Mouse (Mus musculus) heart, embryonic 12.5 days (tissue): ENCODE results near the gene Alox15. TPM values are rescaled to one million over a fixed set of nuclear protein-coding genes. Genes with fewer than 3 reads are reported as not detected.
"Not testable (repeated sequence)": the region's sequence is repeated elsewhere in the genome, so short reads cannot be mapped to it uniquely, and the experiment has no call there.

Experiments
- ATAC-seq: fragments of 200-750 bp; cut with Nextera tagmentation; 2 replicates; pipeline ENCODE4 v1.8.0; 2017; ENCODE audit warnings: moderate TSS enrichment, moderate library complexity; ENCODE audit not compliant: insufficient number of reproducible peaks, low FRiP score
- H3K27ac ChIP-seq: fragments of 300-500 bp; sonication (generic); 2 replicates; pipeline ENCODE4 v1.5.1; 2016; ENCODE audit warnings: mild to moderate bottlenecking, moderate library complexity; ENCODE audit not compliant: poor library complexity, severe bottlenecking
- H3K27me3 ChIP-seq: fragments of 300-500 bp; sonication (generic); replicated peaks from 2 replicates; pipeline ENCODE4 v1.6.1; 2016; ENCODE audit warnings: mild to moderate bottlenecking, moderate library complexity
- H3K36me3 ChIP-seq: fragments of 300-500 bp; sonication (generic); 2 replicates; pipeline ENCODE4 v1.6.1; 2016; ENCODE audit warnings: mild to moderate bottlenecking, moderate library complexity
- H3K4me1 ChIP-seq: fragments of 300-500 bp; sonication (generic); replicated peaks from 2 replicates; pipeline ENCODE4 v1.6.1; 2016; ENCODE audit warnings: mild to moderate bottlenecking
- H3K4me2 ChIP-seq: fragments of 300-500 bp; sonication (generic); 2 replicates; pipeline ENCODE4 v1.6.1; 2016; ENCODE audit warnings: mild to moderate bottlenecking, moderate library complexity
- H3K4me3 ChIP-seq: fragments of 300-500 bp; sonication (generic); 2 replicates; pipeline ENCODE4 v1.5.1; 2016; ENCODE audit warnings: mild to moderate bottlenecking
- H3K9ac ChIP-seq: fragments of 300-500 bp; sonication (generic); 2 replicates; pipeline ENCODE4 v1.6.1; 2016; ENCODE audit warnings: mild to moderate bottlenecking, moderate library complexity
- H3K9me3 ChIP-seq: fragments of 300-500 bp; sonication (generic); replicated peaks from 2 replicates; pipeline ENCODE4 v1.6.1; 2016; ENCODE audit warnings: mild to moderate bottlenecking, moderate library complexity
- WGBS: fragments of 180-500 bp; shearing (Covaris S2); methylation state at CpG from one replicate; pipeline ENCODE4 v1.1.7; 2016; 5-methylcytosine and 5-hydroxymethylcytosine counted together
- polyA plus RNA-seq: library from polyadenylated mRNA; unstranded; fragments of >200 nt; fragmentation: Nextera tagmentation; extraction: Ambion mirVana; gene quantifications from 2 replicates; pipeline ENCODE4 v1.2.1, GENCODE M21; 2016

Gene Alox15
- polyA plus RNA-seq = 0.06 TPM in 1 of 2 replicates, not detected in the other

DNA sequence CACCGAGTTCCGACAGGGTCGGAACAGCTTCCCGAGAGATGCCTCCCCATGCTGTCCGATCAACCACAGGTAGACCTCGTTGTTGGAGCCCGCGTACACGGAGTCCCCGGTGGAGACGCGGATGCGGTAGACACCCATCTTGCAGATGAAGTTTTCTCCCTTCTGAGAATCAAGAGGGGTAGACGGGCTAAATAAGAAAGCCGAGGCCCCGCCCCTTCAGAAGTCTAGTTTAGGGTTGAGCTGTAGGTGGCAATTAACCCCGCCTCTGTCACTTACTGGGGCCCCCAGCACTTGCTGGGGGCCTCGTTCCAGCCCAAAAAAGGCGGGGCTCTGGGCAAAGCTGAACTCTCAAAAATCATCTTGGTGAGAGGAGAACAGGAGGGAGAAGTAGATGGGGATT is at the start of gene Alox15:
TSS of gene Alox15 (minus strand) at position 164 of the 400 bp plus-strand sequence.
- Histone ChIP-seq H3K9me3 (no peaks in the 10 kb centered on the region; the same call in 1 of the 2 replicates), H3K4me3 (peak within 1 kb of the TSS; percentile 42), H3K9ac (peak within 1 kb of the TSS; percentile 56), H3K36me3 (no peaks in the 10 kb centered on the region), H3K27me3 (peaks cover 76% of the 10 kb centered on the region), H3K4me2 (peak within 1 kb of the TSS; percentile 81), H3K27ac (no peak within 1 kb of the TSS), H3K4me1 (peaks cover 10% of the 10 kb centered on the region)
- 2% methylated on average over 19 of the region's 19 CpGs for WGBS
- ATAC-seq = no peak

DNA sequence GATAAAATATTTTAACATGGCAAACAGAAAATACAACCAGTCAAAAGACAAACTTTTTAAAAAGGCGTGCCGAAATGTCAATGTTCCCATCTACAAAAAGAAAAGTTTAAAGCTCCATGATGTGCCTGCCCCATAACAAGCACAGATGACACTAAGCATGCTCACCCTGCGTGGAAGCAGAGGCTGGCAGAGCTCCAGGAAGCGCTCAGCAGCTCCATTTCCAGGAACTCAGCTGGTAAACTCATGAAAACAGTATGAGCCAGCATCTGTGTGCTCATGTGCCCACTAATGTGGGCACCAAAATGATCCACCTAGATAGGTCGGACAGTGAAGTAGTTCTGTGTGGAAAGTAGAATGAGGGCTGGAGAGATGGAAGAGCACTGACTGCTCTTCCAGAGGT is 37.6 kb upstream of the Alox15 start:
- no peak overlapping the region for H3K9ac ChIP-seq
- H3K36me3 ChIP-seq = peaks cover 51% of the 10 kb centered on the region
- no peak overlapping the region for H3K4me3 ChIP-seq
- H3K9me3 ChIP-seq = no peaks in the 10 kb centered on the region
- WGBS = 81% methylated on average over 5 of the region's 5 CpGs
- no peak overlapping the region for H3K4me2 ChIP-seq
- no peaks in the 10 kb centered on the region for H3K4me1 ChIP-seq
- H3K27me3 ChIP-seq = no peaks in the 10 kb centered on the region
- H3K27ac ChIP-seq = no peak overlapping the region
- no peak for ATAC-seq

DNA sequence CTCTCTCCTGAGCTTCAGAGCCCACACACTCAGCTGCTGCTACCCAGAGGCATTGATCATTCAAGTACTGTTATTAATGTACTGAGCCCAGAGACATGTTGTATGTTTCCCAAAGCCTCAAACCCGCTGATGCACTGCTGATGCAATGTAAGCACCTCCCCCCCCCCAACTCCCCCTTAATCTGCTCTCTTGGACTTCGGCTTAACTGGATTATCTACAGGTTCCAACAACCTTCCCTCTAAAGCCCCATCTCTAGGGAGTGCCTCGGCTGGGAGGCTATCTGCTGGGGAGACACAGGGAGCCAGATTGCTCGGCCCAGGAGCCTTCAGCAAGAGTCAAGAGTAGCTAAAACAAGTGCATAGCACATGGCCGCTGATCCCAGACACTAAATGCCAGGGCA is 35.6 kb upstream of the Alox15 start:
- no peak overlapping the region for H3K9ac ChIP-seq
- H3K36me3 ChIP-seq = peaks cover 34% of the 10 kb centered on the region
- H3K4me1 ChIP-seq = no peaks in the 10 kb centered on the region
- H3K4me3 ChIP-seq = no peak overlapping the region
- WGBS = 73% methylated on average over 5 of the region's 5 CpGs
- no peaks in the 10 kb centered on the region for H3K9me3 ChIP-seq
- H3K27ac ChIP-seq = no peak overlapping the region
- no peak for ATAC-seq
- H3K4me2 ChIP-seq = no peak overlapping the region
- H3K27me3 ChIP-seq = no peaks in the 10 kb centered on the region

DNA sequence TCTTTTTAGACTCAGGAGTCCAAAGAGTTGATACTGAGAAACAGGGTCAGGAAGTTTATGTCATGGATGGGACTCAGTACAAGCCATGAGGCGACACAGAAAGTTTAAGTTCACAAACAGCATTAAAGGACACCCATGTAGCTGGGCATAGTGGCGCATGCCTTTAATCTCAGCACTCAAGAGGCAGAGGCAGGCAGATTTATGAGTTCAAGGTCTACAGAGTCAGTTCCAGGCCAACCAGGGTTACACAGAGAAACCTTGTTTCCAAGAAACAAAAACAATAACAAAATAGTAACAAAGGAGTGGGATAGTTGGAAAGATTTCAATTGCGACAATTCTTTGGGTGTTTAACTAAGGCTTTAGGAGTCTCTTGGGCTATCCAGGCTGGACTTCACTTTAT is 32.3 kb upstream of the Alox15 start:
- no peak for ATAC-seq
- no peaks in the 10 kb centered on the region for H3K27me3 ChIP-seq
- no peak overlapping the region for H3K9ac ChIP-seq
- H3K4me3 ChIP-seq = no peak overlapping the region
- no peak overlapping the region for H3K27ac ChIP-seq
- peaks cover 21% of the 10 kb centered on the region for H3K36me3 ChIP-seq
- H3K9me3 ChIP-seq = no peaks in the 10 kb centered on the region
- peaks cover 13% of the 10 kb centered on the region; the same call in 1 of the 2 replicates for H3K4me1 ChIP-seq
- no peak overlapping the region for H3K4me2 ChIP-seq
- 92% methylated on average over 3 of the region's 3 CpGs for WGBS

DNA sequence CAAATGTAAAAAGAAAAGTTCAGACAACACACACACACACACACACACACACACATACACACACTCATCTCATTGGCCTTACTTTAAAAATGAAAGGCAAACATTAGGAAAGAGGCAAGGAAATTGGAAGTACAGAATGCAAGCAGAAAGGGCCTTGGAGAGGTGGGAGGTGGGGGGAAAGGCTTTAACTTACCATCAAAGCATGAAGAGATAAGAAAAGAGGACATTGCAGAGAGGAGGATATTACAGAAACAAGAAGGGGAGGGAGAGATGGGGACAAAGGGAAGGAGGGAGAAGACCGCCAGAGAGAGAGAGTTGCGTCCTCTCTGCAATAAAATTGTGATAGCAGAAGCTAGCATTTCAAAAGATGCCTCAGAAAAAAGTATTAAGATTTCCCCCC is 29.5 kb upstream of the Alox15 start:
- Histone ChIP-seq H3K4me1 (peaks cover 13% of the 10 kb centered on the region; the same call in 1 of the 2 replicates), H3K27ac (no peak overlapping the region), H3K9me3 (no peaks in the 10 kb centered on the region), H3K4me3 (no peak overlapping the region), H3K27me3 (peaks cover 1% of the 10 kb centered on the region; the same call in 1 of the 2 replicates), H3K9ac (no peak overlapping the region), H3K36me3 (peaks cover 5% of the 10 kb centered on the region), H3K4me2 (no peak overlapping the region)
- 79% methylated on average over 2 of the region's 2 CpGs for WGBS
- no peak for ATAC-seq

DNA sequence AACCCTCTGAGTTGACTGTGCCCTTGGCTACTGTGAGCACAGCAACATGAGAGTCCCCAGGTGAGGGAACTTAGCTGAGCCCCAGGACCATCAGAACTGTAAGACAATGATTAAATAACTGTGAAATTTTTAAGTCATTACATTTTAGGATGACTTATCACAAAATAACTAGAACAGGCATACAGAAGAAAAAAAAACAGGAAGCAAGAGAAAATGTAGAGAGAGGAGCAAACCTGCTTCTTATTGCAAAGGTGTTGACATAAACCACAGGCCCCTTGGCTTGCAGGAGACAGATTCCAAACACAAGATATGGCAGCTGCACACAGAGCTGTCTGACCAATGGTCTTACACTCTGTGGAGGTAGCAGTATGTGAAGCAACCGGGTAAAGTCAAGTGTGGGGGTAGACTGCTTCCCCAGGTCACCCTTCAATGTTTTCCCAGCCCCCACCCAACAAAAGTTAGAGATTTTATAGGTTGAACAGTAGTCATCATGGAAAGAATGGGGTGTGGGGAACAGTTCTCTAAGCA is 28.7 kb upstream of the Alox15 start:
- Histone ChIP-seq H3K9ac (no peak overlapping the region), H3K4me1 (peaks cover 13% of the 10 kb centered on the region; the same call in 1 of the 2 replicates), H3K4me2 (no peak overlapping the region), H3K27ac (no peak overlapping the region), H3K4me3 (no peak overlapping the region), H3K27me3 (peaks cover 8% of the 10 kb centered on the region; the same call in 1 of the 2 replicates), H3K36me3 (peaks cover 4% of the 10 kb centered on the region), H3K9me3 (no peaks in the 10 kb centered on the region)
- ATAC-seq = no peak
- WGBS = 38% methylated on average over 1 of the region's 1 CpGs

DNA sequence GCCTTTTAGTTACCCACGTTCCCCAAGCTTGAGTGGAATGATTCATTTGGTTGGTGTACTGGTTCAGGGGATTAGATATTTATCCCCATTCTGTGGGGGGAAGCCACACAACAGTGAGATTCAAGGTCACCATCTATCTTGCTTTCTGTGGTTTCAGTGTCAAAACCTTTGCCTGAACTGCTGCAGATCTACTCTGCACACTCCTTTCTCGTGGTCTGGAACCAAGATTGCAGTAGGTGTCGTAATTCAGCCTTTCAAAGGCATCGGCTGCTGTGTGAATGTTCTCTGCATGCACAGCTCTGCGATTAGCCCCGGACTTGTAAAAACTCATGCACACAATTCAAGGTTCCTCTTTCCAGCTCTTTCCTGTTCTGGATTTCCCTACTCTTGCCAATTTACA is 24.2 kb upstream of the Alox15 start:
- Histone ChIP-seq H3K27me3 (peaks cover 9% of the 10 kb centered on the region; the same call in 1 of the 2 replicates), H3K9me3 (no peaks in the 10 kb centered on the region), H3K4me3 (no peak overlapping the region), H3K36me3 (no peaks in the 10 kb centered on the region), H3K9ac (no peak overlapping the region), H3K4me2 (no peak overlapping the region), H3K27ac (no peak overlapping the region), H3K4me1 (peaks cover 5% of the 10 kb centered on the region; the same call in 1 of the 2 replicates)
- no peak for ATAC-seq
- 76% methylated on average over 6 of the region's 6 CpGs for WGBS

DNA sequence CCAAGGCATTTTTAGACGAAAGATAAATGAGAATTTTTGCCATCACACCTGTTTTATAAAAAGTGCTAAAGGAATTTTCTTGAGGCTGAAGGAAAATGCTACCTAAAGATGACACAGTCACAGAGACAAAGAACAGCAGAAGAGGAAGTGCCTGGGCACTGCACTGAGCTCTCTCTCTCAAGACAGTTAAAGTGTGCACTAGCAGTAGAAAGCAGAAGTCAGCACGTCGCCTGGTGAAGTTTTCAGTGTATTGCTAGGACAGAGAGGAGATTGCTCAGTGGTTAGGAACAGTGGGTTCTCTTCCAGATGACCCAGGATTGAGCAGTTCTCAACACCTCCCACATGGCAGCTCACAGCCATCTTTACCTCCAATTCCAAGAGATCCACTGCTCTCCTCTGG is 22.5 kb upstream of the Alox15 start:
- no peaks in the 10 kb centered on the region for H3K9me3 ChIP-seq
- ATAC-seq = no peak
- WGBS = 61% methylated on average over 3 of the region's 3 CpGs
- H3K36me3 ChIP-seq = no peaks in the 10 kb centered on the region
- no peak overlapping the region for H3K4me2 ChIP-seq
- peaks cover 9% of the 10 kb centered on the region; the same call in 1 of the 2 replicates for H3K27me3 ChIP-seq
- H3K27ac ChIP-seq = no peak overlapping the region
- no peaks in the 10 kb centered on the region for H3K4me1 ChIP-seq
- no peak overlapping the region for H3K4me3 ChIP-seq
- no peak overlapping the region for H3K9ac ChIP-seq

DNA sequence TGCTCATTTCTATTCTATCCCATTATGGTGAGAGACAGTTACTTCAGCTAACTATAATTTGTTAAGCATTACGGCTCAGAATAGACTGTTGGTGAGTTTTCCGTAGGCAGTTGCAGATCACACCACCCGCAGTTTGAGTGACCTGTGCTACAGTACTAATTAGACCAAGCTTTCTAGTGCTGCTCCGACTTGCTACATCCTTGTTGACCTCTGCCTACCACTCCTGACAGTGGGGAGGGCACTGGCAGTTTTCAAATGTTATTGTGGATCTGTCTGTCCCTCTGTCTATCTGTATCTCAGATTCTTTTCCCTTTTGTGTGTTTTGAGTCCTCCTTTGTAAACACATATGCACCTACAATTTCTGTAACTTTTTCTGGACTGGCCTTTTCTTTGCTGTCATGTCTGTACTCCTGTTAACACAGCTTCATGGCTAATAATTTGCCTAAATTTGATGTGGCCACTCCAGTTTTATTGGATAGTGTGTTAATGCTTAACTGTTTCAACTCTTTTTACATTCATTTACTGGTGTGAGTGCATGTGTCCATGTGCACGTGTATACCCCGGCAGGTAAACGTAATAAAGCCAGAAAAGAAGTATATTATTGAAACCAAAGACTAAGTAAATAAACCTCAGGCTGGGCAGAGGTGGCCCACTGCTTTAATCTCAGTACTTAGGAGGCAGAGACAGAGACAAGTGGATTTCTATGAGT is 21.2 kb upstream of the Alox15 start:
- H3K4me3 ChIP-seq = no peak overlapping the region
- WGBS = 78% methylated on average over 7 of the region's 7 CpGs
- ATAC-seq = no peak

DNA sequence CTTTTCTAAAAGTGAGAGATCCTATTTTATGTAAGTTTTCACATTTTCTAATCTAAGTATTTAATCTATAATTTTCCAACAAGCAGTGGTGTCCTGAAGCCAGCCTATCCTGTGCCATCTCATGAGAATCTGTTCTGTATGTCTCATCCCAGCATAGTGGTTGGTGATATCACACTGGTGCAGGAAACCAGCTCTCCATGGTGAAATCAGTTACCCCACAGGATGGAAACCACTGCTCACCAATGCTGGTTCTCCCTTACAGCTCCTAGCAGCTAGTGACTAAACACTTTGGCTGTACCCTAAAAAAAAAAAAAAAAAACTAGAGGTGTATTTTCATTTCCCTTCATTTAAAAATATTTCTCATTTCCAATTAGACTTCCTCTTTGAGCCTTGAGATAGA is 20.6 kb upstream of the Alox15 start:
- ATAC-seq = no peak
- no peak overlapping the region for H3K4me3 ChIP-seq
- no peaks in the 10 kb centered on the region for H3K4me1 ChIP-seq
- H3K27ac ChIP-seq = no peak overlapping the region
- H3K4me2 ChIP-seq = no peak overlapping the region
- no peaks in the 10 kb centered on the region for H3K36me3 ChIP-seq
- H3K9ac ChIP-seq = no peak overlapping the region
- no peaks in the 10 kb centered on the region for H3K9me3 ChIP-seq
- H3K27me3 ChIP-seq = peaks cover 9% of the 10 kb centered on the region; the same call in 1 of the 2 replicates

More for the DNA sequence above, 21.2 kb upstream of the Alox15 start:
- Histone ChIP-seq H3K27ac (no peak overlapping the region), H3K27me3 (peaks cover 9% of the 10 kb centered on the region; the same call in 1 of the 2 replicates), H3K4me2 (no peak overlapping the region), H3K9ac (no peak overlapping the region), H3K9me3 (no peaks in the 10 kb centered on the region), H3K4me1 (no peaks in the 10 kb centered on the region), H3K36me3 (no peaks in the 10 kb centered on the region)

DNA sequence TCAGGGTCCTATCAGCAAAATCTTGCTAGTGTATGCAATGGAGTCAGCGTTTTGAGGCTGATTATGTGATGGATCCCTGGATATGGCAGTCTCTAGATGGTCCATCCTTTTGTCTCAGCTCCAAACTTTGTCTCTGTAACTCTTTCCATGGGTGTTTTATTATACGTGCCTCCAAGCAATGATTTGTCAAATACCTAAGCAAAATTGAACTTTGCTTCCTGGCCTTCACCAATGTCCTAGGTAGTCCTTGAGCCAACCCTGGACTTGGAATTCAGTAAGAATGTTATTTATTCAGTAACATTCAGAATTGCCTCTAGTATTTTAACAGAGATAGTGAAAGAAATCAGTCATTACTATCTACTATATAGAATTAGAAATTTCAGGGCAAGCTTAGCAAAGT is 16.8 kb upstream of the Alox15 start:
- not testable (repeated sequence) for H3K4me2 ChIP-seq, H3K4me3 ChIP-seq, H3K36me3 ChIP-seq, H3K4me1 ChIP-seq, H3K27ac ChIP-seq, H3K9ac ChIP-seq, H3K9me3 ChIP-seq, ATAC-seq, H3K27me3 ChIP-seq
- WGBS = 68% methylated on average over 2 of the region's 2 CpGs
